Mouse (Mus musculus): ENCODE measurements at regions not wholly inside any gene's neighbourhood (a gene's known extent, or its start where the extent isn't known, plus 50 kb on each side); places are given as distances from the start of the nearest gene placed in this dataset.

DNA sequence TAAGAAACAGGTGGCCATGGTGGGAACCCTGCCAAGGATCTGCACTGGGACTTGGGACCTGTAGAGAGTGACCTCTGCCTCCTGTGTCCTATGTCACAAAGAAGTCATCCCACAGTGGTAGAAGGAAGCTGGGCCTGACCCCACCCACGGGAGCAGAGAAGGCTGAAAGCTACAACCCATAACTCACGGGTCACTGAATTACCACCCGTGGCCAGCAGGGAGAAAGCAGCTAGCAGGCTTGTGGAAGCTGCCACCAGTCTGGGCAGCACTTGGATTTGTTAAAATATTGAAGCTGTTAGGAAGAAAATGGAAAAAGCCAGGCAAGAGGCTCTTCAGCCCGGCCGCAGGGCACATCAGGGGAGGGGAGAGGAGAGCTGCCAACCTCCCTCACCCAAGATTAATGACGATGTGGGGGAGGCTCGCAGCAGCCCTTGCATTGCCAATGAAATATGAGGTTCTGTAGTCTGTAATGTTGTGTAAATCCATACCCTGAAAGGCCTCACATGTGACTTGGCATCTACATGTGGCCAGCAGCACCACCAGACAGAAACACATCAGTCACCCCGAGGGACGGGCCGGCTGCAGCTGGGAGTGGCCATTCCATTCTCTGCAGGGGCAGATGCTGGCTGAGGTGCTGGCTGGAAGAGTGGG is 94.5 kb downstream of the Olfm1 start:
- DNase-seq (ENCODE audit: extremely low spot score), result no peak

DNA sequence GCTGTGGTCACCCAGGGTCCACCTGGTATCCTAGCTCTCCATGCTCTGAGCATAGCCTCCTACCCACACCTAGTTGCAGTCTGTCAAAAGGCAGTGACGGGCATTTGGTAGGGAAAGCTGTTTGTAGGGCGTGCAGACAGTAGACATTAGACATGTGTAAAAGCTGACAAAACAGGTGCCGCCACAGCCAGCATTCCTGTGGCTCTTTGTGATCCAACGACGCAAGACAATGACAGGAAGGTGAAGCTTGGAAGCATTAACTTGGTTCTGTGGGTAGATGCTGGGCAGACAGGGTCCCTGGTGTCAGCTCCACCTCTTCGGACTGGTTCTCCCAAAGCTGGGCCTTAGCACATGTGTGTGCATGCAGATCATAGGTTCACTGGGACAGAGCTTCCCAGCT is 96.5 kb downstream of the Olfm1 start:
- DNase-seq (ENCODE audit: extremely low spot score), result no peak

- DNase-seq (ENCODE audit: extremely low spot score), result no peak
Measured at GRCm38 (mm10) chr2:28289860-28290471, 97.2 kb downstream of the Olfm1 start.

DNA sequence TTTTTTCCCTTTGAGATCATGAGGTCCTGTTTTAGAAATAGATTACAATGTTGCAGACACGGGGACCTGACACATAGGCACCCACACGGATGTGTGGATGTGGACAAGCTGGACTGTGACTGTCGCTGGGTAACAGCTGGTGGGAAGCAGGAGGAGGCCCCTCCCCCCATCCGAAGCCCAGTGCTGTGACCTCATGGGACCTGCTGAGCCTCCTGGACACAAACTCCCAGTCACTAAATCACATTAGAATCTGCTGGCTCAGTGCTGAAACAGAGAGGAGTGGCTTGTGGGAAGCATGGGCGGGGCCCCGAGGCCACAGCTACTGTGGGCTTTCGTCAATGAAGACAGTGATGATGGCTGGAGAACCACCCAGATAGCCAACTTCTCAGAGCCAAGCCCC is 101.7 kb downstream of the Olfm1 start:
- DNase-seq (ENCODE audit: extremely low spot score), result peak; percentile 16

DNA sequence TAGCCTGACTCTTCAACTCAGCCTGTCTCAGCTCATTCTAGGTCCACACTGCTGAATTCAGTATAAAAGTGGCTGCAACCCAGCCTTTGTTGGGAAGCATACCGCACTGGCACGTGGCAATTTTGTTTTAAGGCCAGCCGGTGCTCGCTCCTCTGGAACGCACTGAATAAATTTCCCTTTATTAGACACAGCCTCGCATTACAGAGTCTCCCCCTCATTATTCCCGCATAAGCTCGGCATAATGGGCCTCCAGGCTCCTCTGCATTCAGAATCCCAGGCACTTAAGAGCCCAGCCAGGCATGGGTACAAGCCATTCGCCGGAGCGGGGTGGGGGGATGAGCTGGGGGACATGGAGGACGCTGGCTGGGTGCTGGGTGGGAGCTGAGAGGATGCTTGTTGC is 103.4 kb downstream of the Olfm1 start:
- no peak for DNase-seq (ENCODE audit: extremely low spot score)

DNA sequence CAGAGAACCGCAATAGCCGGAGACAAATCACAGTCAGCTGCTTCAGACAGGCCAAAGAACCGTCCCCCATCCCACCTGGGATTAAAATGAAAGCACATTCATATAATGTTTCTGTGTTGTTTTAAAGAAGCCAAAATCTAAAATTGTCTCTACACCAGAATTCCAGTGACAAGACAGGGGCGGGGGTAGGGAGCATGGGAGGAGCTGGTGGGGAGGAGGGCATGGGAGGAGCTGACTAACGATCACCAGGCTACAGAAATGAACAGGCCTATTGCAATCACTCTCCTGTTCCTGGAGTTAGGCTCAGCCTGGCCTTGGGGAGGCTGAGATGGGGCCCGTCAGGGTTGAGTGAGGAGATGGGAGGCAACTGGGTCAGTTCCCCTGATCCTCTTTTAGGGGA is 105.9 kb downstream of the Olfm1 start:
- DNase-seq (ENCODE audit: extremely low spot score), result no peak

DNA sequence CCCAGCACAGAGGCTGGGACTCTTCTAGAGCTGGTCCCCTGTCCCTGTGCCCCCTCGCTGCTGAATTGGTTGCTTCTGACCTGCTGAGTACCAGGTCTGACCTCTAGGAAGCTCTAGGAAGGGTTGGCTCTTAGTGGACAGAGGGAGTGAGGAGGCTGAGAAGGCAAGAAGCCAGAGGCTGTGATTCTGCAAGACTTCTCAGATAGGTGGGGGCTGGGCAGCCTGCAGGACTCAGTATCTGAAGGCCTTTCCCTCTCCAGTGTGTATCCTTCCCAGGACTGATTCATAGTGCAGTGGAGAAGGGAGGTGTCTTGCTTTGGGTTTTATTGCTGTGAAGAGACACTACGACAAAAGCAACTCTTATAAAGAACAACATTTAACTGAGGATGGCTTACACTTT is 106.6 kb downstream of the Olfm1 start:
- no peak for DNase-seq (ENCODE audit: extremely low spot score)

GRCm38 (mm10) chr2:28301313-28301712 is 108.5 kb downstream of the Olfm1 start:
- DNase-seq (ENCODE audit: extremely low spot score), result no peak

GRCm38 (mm10) chr2:28303936-28304335 is 111.1 kb downstream of the Olfm1 start:
- DNase-seq (ENCODE audit: extremely low spot score), result no peak

DNA sequence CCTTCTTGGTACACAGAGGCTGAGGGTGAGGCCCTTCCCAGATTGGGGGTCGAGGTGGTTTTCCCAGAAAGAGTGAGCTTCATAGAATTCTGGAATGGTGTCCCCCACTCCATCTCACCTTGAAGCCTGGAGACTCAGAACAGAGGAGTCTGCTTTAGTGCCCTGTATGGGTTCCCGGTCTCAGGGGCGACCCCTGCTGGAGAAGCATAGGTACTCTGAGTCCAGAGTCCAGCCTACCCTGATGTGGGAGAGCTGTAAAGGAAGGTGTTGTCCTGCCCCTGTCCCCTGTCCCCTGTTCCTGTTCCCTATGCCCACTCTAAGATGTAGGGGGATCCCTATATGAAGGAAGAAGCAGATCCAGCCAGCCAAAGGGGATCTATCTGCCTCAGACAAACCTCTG is 111.9 kb downstream of the Olfm1 start:
- peak; percentile 52 for DNase-seq (ENCODE audit: extremely low spot score)

DNA sequence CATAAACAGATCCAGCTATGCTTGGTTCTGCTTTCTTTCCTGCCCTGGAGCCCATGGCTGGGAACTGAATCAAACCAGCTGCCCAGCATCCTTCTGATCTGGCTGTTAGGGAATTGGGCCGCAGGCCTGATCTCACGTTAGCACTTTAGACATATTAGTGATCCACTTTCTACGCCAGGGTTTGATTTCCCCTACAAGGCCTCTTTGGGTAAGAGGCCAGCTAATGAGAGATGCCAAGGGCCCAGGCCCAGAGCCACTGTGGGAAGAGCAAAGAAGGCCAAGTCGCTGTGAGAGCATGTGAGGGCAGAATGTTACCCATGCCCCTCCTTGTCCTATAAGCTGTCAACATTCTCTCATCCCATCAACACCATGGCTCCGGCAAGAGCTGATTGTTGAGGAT is 116.3 kb downstream of the Olfm1 start:
- DNase-seq (ENCODE audit: extremely low spot score), result no peak

DNA sequence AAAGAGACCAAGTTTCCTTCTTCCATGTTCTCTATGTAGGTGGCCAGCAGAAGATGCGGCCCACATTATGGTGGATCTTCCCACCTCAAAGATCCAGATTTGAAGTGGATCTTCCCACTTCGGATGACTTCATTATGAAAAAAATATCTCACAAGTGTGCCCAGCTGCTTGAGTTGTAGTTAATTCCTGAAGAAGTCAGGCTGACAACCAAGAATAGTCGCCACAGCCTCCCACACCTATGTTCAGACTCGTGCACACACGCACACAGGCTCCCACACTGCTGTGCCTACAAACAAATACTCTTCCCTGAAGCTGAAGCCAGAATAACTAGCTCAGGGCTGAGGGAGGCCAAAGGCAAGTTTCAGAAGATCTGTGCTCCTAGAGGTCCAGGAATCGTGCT is 119.4 kb downstream of the Olfm1 start:
- DNase-seq (ENCODE audit: extremely low spot score), result no peak

DNA sequence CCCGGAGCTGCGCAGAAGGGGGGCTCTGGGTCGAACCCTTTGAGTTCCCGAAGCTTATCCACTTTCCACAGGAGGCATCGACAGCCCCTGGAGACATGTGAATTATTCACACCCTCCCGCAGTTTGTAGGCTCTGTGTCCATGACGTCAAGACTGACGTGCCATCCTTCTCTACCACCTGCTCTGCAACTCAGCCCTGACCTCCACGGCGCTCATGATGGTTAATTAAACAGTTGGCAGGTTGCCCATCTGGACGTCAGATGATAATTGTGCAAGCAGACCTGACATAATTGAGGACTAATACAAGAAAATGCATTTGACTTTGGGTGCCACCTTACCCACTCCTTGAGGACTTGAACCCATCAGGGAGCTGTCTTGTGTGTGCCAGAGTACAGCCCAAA is 121.1 kb upstream of the Ppp1r26 start:
- DNase-seq (ENCODE audit: extremely low spot score), result no peak

DNA sequence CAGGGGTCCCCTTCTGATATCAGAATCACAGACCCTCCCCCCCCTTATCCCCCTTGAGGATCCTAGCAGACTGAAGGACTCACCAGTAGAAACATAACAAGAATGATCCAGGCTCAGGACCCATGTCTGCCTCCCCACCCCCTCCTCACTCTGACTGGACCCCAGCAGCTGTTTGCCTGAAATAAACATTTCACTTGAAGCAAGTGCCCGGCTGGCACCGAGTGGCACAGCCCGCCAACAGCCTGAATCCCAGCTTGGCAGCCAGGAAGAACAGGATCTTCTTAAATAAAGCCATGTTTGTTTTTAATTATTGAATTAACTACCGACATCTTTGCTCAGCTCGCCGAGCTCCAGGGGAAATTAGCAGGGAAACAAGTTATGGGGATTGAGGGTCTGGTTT is 120.5 kb upstream of the Ppp1r26 start:
- no peak for DNase-seq (ENCODE audit: extremely low spot score)

GRCm38 (mm10) chr2:28326682-28327081 is 119.9 kb upstream of the Ppp1r26 start:
- no peak for DNase-seq (ENCODE audit: extremely low spot score)

DNA sequence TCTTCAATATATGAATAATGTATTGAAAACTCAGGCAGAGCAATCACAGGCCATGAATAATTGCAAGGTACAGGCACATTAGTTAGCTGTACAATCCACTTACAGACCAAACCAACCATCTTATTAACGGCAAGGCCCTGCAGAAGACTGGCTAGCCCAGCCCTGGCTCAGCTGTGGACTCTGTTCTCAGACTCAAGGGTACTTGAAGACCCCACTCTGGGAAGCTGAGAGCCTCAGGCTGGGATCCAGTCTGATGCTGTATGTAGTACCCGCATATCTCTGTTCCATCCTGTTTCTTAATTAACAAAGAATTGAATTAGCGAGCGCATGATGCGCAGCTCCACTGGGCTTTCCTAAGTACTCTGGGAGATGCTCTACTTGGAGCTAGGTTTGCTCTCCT is 117.5 kb upstream of the Ppp1r26 start:
- no peak for DNase-seq (ENCODE audit: extremely low spot score)

DNA sequence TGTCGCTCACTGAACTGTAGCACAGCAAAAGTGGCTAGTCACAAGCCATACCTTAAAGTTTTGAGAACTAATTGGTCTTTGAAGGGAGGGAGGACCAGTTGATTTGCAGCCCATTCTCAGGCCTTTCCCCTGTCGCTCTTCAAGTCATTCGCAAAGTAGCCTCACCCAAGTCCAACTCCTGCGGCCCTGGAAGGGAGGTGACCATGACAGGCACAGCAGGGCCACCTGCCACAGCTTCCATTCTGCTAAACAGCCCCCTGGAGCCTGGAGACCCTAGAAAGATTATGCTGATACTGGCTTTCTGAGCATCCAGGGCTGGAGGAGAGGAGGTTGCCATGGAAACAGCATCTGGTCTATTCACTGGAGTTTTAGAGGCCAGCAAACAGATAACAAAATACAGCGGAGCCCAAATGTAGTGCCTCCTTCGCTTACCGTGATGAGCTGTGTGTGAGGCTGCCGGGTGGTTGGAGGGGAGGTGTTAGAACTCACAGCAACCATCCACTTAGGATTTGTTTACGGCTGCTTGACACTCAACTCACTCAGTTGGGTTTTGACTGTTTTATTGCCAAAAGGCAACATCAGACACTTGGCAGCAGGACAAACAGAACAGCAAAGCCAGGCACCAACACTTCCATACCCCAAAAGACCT is 111.3 kb upstream of the Ppp1r26 start:
- DNase-seq (ENCODE audit: extremely low spot score), result no peak

GRCm38 (mm10) chr2:28335810-28336209 is 110.8 kb upstream of the Ppp1r26 start:
- no peak for DNase-seq (ENCODE audit: extremely low spot score)

DNA sequence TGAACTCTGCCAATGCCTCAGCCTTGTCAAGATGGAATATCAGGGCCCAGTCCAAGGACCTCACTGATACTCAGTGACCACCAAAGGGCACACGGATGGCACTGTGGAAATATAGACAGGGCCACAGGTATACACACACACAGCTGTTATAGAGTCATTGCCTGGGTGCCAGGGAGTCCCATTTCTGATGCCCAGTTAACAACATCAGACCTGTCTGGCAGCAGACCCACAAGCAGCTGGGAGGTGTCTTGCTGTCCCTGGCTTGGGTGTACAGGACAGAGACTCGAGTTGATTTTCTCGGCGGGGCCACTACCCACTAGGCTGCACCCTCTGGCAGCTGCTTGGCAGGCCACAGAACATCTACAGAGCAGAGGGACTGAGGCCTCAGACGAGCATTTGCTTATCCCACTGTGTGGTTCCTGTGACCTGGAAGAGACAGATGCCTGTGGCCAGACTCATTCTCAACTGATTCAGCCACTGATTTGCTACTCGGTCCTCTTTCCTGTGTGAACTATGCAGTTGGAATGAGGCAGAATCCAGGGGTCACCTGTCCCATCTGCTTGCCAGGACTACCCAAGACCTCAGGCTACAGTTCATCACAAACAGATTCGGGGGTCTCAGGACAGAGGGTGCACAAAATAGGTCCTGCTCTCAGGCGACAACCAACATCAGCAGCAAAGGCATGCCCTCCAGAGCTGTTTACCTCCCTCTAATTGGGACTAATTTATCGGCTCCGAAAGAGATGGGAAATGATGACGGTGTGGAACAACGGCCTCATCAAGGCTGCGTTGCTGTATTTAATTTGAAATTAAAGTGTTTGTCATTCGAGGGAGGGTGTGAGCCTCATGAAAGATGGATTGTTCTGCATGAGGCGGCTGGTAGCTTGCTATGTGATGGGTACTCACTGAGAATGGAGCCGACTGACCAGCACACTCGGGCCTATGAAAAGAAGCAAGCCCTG is 110.0 kb upstream of the Ppp1r26 start:
- DNase-seq (ENCODE audit: extremely low spot score), result no peak

- no peak for DNase-seq (ENCODE audit: extremely low spot score)
Measured at GRCm38 (mm10) chr2:28337561-28337960, 109.0 kb upstream of the Ppp1r26 start.

GRCm38 (mm10) chr2:28341304-28341703 is 105.3 kb upstream of the Ppp1r26 start:
- DNase-seq (ENCODE audit: extremely low spot score), result no peak

DNA sequence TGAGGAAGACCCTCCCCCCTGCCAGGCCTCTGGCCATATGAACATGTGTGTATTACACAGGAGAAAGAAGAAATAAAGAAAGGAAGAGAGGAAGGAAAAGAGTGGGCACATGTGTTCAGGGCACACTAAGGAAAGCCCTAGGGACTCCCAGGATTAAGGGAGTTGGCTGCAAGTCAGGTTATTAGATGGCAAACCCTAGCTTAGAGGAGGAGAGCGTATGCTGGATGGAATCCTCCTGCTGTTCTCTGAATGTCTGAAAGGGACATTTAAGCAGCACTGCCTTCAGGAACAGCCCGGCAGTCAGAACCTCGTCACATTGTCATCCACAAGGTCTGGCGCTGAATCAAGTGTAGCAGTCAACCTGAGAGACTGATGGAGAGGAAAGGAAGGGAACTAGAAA is 98.1 kb upstream of the Ppp1r26 start:
- DNase-seq (ENCODE audit: extremely low spot score), result no peak

All from embryo, embryonic 9.5 days (tissue).